Mouse (Mus musculus) thymus, adult 2 months (tissue): Measurements from ENCODE around the gene Kif13a. TPM values are rescaled to one million over a fixed set of nuclear protein-coding genes. Genes with fewer than 3 reads are reported as not detected.

Experiments used
- DNase-seq: peaks from one replicate; pipeline ENCODE4 v3.0.0; 2021
- H3K27ac ChIP-seq: fragments of 200-500 bp; 2 replicates; pipeline ENCODE4 v1.5.1; 2012; ENCODE audit warnings: low read length, control low read depth; ENCODE audit not compliant: control insufficient read depth, insufficient read depth
- H3K27me3 ChIP-seq: fragments of 200-500 bp; 2 replicates; pipeline ENCODE4 v1.6.1; 2012; ENCODE audit warnings: mild to moderate bottlenecking, low read length, moderate library complexity, mixed read lengths; ENCODE audit not compliant: control insufficient read depth, insufficient read depth
- H3K36me3 ChIP-seq: fragments of 200-500 bp; 2 replicates; pipeline ENCODE4 v1.6.1; 2012; ENCODE audit warnings: mild to moderate bottlenecking, low read length, moderate library complexity; ENCODE audit not compliant: control insufficient read depth, insufficient read depth
- H3K4me1 ChIP-seq: fragments of 200-500 bp; replicated peaks from 2 replicates; pipeline ENCODE4 v1.6.1; 2012; ENCODE audit warnings: low read length; ENCODE audit not compliant: control insufficient read depth, insufficient read depth
- H3K4me3 ChIP-seq: fragments of 200-500 bp; 2 replicates; pipeline ENCODE4 v1.5.1; 2012; ENCODE audit warnings: mild to moderate bottlenecking, low read length, control low read depth, moderate library complexity; ENCODE audit not compliant: control insufficient read depth, insufficient read depth
- CTCF ChIP-seq: fragments of 200-500 bp; IDR thresholded peaks from 2 replicates; pipeline ENCODE4 v1.5.1; 2012; ENCODE audit warnings: mild to moderate bottlenecking, control low read depth, low read length, moderate library complexity, borderline replicate concordance; ENCODE audit not compliant: control insufficient read depth, poor library complexity, insufficient read depth; ENCODE audit errors: extremely low read depth
- POLR2A ChIP-seq: fragments of 200-500 bp; IDR thresholded peaks from 2 replicates; pipeline ENCODE4 v1.6.1; 2012; ENCODE audit warnings: mild to moderate bottlenecking, low read length, control low read depth, moderate library complexity; ENCODE audit not compliant: control insufficient read depth, poor library complexity, insufficient read depth; ENCODE audit errors: extremely low read depth
- WGBS: fragments of 180-500 bp; shearing (Covaris S2); methylation state at CpG from one replicate; pipeline ENCODE4 v1.1.7; 2018; 5-methylcytosine and 5-hydroxymethylcytosine counted together
- polyA plus RNA-seq: library from polyadenylated mRNA; depleted of rRNA; stranded (reverse); fragments of >200 nt; gene quantifications from 2 replicates; pipeline ENCODE4 v1.2.3, GENCODE M21; 2012; rRNA removed

Kif13a gene
- 6.3 and 6.4 TPM in 2 replicates for polyA plus RNA-seq

- 10% methylated on average over 96 of the region's 96 CpGs for WGBS
- Histone ChIP-seq H3K4me3 (peak within 1 kb of the TSS; percentile 69), H3K27me3 (peaks cover 6% of the 10 kb centered on the region; the same call in 1 of the 2 replicates), H3K36me3 (no peaks in the 10 kb centered on the region), H3K27ac (no peak within 1 kb of the TSS), H3K4me1 (peaks cover 12% of the 10 kb centered on the region)
- peak; percentile 44 for DNase-seq
- TF ChIP-seq POLR2A (no peak; the same call in 1 of the 2 replicates), CTCF (no peak)
Observed at GRCm38 (mm10) chr13:46929719-46930658, at the start of gene Kif13a. Gene Kif13a, minus strand, starts transcription at chr13:46929867.

DNA sequence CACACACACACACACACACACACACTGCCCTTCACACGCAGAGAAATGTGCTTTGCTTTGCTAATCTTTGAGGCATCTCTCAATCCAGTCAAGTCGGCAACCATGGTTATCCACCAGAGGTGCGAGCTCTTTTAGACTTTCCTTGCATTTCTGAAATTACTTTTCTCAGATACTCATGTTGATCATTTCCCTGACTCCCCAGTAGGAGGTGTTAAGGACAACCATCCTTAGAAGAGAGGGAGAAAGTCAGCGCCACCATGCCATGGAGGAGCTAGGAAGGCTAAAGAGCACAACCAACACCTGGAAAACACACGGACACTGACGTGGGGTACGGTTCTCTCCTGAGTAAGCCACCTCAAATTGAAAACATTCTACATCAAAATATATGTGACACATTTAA, 46.9 kb upstream of the Kif13a start:
- TF ChIP-seq POLR2A (no peak), CTCF (no peak)
- H3K27ac ChIP-seq: no peak overlapping the region
- H3K4me3 ChIP-seq: no peak overlapping the region
- H3K4me1 ChIP-seq: no peaks in the 10 kb centered on the region
- no peaks in the 10 kb centered on the region for H3K36me3 ChIP-seq
- no peaks in the 10 kb centered on the region for H3K27me3 ChIP-seq
- DNase-seq: no peak
- 73% methylated on average over 7 of the region's 7 CpGs for WGBS

GRCm38 (mm10) chr13:46975930-46976329, 46.3 kb upstream of the Kif13a start:
- no peaks in the 10 kb centered on the region for H3K27me3 ChIP-seq
- no peaks in the 10 kb centered on the region for H3K4me1 ChIP-seq
- DNase-seq: no peak
- H3K27ac ChIP-seq: no peak overlapping the region
- H3K4me3 ChIP-seq: no peak overlapping the region
- no peak for TF ChIP-seq CTCF
- TF ChIP-seq POLR2A: no peak
- no peaks in the 10 kb centered on the region for H3K36me3 ChIP-seq
- 11% methylated on average over 4 of the region's 4 CpGs for WGBS

DNA sequence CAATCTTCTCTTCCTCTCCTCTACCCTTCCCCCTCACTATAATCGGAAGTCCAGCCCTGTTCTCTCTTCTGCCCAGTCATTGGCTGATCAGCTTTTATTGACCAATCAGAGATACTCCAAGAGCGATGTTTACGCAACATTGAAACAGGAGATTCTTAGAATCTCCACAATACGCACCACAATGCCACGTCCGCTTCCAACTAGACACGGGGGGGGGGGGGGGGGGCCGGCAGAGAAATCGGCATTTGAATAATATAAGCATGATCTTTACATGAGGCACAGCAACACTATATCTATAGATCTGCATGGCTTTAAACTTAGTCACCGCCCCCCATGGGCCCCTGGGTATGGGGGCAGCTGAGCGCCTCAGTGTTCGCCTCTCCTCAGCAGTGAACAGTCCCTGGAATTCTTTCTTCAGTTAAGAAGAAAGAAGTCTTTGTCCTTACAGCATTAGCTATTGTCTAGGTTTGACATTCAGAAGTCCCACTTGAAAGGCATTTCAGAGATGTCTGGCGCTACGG, 45.4 kb upstream of the Kif13a start:
- H3K27ac ChIP-seq: no peak overlapping the region
- no peaks in the 10 kb centered on the region for H3K4me1 ChIP-seq
- TF ChIP-seq POLR2A: no peak
- no peak for TF ChIP-seq CTCF
- 72% methylated on average over 14 of the region's 14 CpGs for WGBS
- no peaks in the 10 kb centered on the region for H3K36me3 ChIP-seq
- no peak overlapping the region for H3K4me3 ChIP-seq
- no peaks in the 10 kb centered on the region for H3K27me3 ChIP-seq
- DNase-seq: no peak

DNA sequence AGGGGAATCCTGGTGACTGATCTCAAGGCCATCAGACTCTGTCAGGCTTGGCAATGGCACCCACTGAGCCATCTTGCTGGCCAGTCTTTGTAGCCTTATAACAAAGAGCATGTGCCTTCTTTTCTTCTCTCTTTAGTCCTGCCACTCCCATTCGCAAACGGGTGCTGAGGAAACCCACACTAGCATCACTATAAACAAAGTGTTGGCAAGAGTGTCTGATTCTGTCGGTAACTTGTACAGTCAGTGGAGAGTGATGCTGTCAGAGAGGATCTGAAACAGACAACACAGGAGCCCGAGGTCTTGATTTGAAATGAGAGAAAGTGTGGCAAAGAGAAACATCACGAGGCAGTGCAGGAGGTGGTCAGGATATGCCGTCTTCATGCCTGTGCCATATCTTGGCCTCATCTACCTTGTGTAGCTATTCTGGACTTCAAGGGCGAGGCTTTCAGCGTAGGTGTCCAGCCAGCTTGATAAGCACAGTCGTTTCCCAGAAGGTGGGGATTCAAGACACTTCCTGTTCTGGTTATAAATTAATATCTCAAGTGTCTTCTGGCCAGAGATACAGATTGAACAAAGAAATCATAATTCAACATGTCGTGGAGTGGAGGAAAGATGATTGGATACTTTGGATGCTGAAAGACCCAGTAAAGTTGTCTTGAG, 40.7 kb upstream of the Kif13a start:
- TF ChIP-seq CTCF: no peak
- no peak for TF ChIP-seq POLR2A
- no peak for DNase-seq
- 75% methylated on average over 10 of the region's 10 CpGs for WGBS
- no peak overlapping the region for H3K27ac ChIP-seq
- H3K4me3 ChIP-seq: no peak overlapping the region
- no peaks in the 10 kb centered on the region for H3K27me3 ChIP-seq
- H3K4me1 ChIP-seq: no peaks in the 10 kb centered on the region; the same call in 1 of the 2 replicates
- no peaks in the 10 kb centered on the region for H3K36me3 ChIP-seq

- no peaks in the 10 kb centered on the region for H3K36me3 ChIP-seq
- WGBS: 92% methylated on average over 2 of the region's 2 CpGs
- H3K4me3 ChIP-seq: no peak overlapping the region
- H3K27me3 ChIP-seq: no peaks in the 10 kb centered on the region
- H3K27ac ChIP-seq: no peak overlapping the region
- TF ChIP-seq POLR2A: no peak
- no peak for TF ChIP-seq CTCF
- no peaks in the 10 kb centered on the region; the same call in 1 of the 2 replicates for H3K4me1 ChIP-seq
- no peak for DNase-seq
Observed at GRCm38 (mm10) chr13:46968626-46969025, 39.0 kb upstream of the Kif13a start.
